Mouse (Mus musculus) heart, adult 2 months (tissue): ENCODE data around the gene Gm49336. TPM values are rescaled to one million over a fixed set of nuclear protein-coding genes. Genes with fewer than 3 reads are reported as not detected.
A peak's percentile ranks its signal among the peaks of the same experiment; 100 is the strongest.

Source experiments
- DNase-seq, 2 experiments: peaks; one replicate each; pipeline ENCODE4 v3.0.0; 2021
- H3K27ac ChIP-seq: fragments of 200-600 bp; 2 replicates; pipeline ENCODE4 v1.8.1; 2022
- H3K27me3 ChIP-seq: fragments of 200-500 bp; 2 replicates; pipeline ENCODE4 v1.6.1; 2012; ENCODE audit warnings: mild to moderate bottlenecking, low read length, inconsistent platforms, mixed read lengths; ENCODE audit not compliant: control insufficient read depth, insufficient read depth
- H3K36me3 ChIP-seq: fragments of 200-500 bp; 2 replicates; pipeline ENCODE4 v1.6.1; 2012; ENCODE audit warnings: low read length, inconsistent platforms; ENCODE audit not compliant: control insufficient read depth, insufficient read depth
- H3K4me1 ChIP-seq: fragments of 200-500 bp; 2 replicates; pipeline ENCODE4 v1.6.1; 2011; ENCODE audit warnings: low read length; ENCODE audit not compliant: control insufficient read depth, insufficient read depth
- H3K4me3 ChIP-seq: fragments of 200-600 bp; 2 replicates; pipeline ENCODE4 v1.8.1; 2022
- H3K79me2 ChIP-seq: fragments of 200-500 bp; replicated peaks from 2 replicates; pipeline ENCODE4 v1.6.1; 2012; ENCODE audit warnings: mild to moderate bottlenecking, inconsistent platforms, low read length, moderate library complexity, mixed read lengths; ENCODE audit not compliant: control insufficient read depth, insufficient read depth
- H3K9ac ChIP-seq: fragments of 200-500 bp; 2 replicates; pipeline ENCODE4 v1.6.1; 2012; ENCODE audit warnings: low read depth, mild to moderate bottlenecking, control low read depth, inconsistent platforms, low read length, mixed read lengths
- CTCF ChIP-seq: fragments of 200-600 bp; IDR thresholded peaks from 2 replicates; pipeline ENCODE4 v1.8.1; 2022; ENCODE audit warnings: antibody characterized with exemption, mild to moderate bottlenecking, moderate library complexity
- EP300 ChIP-seq: fragments of 200-500 bp; IDR thresholded peaks from 2 replicates; pipeline ENCODE4 v1.6.1; 2011; ENCODE audit warnings: low read depth, low read length, control low read depth; ENCODE audit not compliant: insufficient read depth
- POLR2A ChIP-seq: fragments of 200-500 bp; IDR thresholded peaks from 2 replicates; pipeline ENCODE4 v1.6.1; 2011; ENCODE audit warnings: mild to moderate bottlenecking, low read depth, low read length, control low read depth; ENCODE audit not compliant: insufficient read depth
- WGBS: fragments of 180-500 bp; shearing (Covaris S2); methylation state at CpG from one replicate; pipeline ENCODE4 v1.1.7; 2018; 5-methylcytosine and 5-hydroxymethylcytosine counted together
- intact Hi-C: fragments of 180-260 bp; cut with DNase I; formaldehyde crosslinking; loops from one replicate; pipeline ENCODE4 v1.15.1; 2025
- polyA plus RNA-seq: library from polyadenylated mRNA; depleted of rRNA; stranded (reverse); fragments of >200 nt; gene quantifications from 2 replicates; pipeline ENCODE4 v1.2.3, GENCODE M21; 2012
- total RNA-seq, 2 experiments: library from RNA; stranded (reverse); gene quantifications; 2 replicates each; pipeline ENCODE4 v1.2.3; 2021

The Gm49336 gene
- total and polyA plus RNA-seq, 3 experiments: 8.8 to 27.3 (median 27.2) TPM

DNA sequence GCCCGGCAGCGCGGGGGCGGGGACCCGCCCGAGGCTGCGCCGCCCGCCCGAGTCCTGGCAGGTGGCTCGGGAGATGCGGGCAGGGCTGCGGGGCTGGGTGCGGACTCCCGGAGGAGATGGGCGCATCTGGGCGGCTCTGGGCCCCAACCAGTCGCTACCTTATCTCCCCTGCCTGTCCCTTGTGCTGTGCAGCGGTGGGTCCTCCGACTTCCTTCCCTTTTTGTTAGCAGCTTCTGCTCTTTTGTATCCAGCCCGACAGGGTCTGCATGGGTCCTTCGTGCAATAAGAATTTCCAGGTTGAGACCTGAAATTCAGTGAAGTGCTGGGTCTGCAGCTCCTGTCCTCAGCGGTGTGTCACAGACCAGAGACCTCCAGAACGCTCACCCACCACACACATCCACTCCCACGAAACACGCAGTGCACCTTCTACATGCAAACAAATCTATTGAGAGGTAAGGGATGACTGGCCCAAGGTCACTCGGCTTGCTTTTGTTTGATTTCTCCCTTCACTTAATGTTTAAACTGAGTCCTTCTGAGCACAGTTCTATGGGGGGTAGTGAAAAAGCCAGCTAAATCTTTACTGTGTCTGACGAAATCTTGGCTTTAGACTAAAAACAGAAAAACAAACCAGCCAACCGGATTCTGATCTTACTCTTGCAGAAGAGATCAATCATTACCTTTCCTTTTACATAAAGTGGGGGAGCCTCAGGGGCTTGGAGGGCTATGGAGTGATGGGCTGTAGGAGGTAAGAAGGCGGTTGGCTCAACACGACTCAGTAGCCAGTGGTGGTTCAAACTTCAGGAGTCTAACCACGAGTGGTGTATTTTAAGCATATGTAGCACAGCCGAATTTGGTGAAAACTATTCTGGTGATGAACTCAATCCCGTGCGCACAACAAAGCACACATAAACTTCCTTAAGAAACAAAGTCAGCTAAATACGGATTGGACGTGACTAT lies 73.4 kb downstream of the Gm49336 start:
- DNase-seq: no peak
- Histone ChIP-seq H3K79me2 (no peaks in the 10 kb centered on the region), H3K4me1 (no peaks in the 10 kb centered on the region), H3K27me3 (no peaks in the 10 kb centered on the region; the same call in 1 of the 2 replicates), H3K27ac (no peak overlapping the region), H3K9ac (peak overlapping the region; percentile 46), H3K36me3 (no peaks in the 10 kb centered on the region), H3K4me3 (peak overlapping the region; percentile 62)
- no peak for TF ChIP-seq CTCF
- WGBS: 25% methylated on average over 36 of the region's 37 CpGs
- intact Hi-C loops: no loop called here

DNA sequence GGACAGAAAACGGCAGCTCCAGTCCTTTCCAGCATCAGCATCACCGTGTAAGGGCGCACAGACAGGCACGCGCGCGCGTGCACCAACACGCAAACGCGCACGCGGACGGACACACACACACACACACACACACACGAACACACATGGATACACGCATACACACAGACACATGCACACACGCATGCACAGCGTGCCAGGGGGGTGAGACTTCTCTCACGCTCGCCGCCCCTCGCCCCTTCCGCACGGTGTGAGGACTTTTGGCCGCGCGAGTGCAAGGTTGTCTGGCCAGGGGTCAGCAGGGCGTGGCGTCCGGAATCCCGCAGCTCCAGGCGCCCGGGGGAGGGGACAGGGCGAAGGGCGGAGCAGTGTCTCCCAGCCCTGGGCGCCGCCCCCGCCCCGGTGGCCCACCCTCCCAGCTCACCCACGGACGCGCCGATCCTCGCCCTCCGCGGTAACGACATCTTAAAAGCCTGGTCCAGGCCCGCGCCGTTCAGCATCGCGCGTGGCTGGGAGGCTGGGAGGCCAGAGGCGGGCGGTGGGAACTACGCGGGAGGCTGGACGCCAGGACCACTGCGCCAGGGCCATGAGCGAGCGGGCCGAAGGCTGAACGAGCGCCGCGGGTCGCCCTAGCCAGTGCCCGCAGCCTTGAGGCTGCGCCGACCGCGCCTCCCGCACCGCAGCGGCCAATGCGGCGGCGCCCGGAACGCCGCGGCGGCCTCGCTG lies 74.3 kb downstream of the Gm49336 start:
- H3K27ac ChIP-seq: peak overlapping the region; percentile 40; the same call in 1 of the 2 replicates
- H3K9ac ChIP-seq: peak overlapping the region; percentile 46
- TF ChIP-seq EP300 (no peak), POLR2A (no peak), CTCF (no peak)
- H3K79me2 ChIP-seq: no peaks in the 10 kb centered on the region
- peak; percentile 39 to 47 for DNase-seq
- no peaks in the 10 kb centered on the region for H3K4me1 ChIP-seq
- WGBS: under 1% methylated on average over 80 of the region's 84 CpGs
- H3K36me3 ChIP-seq: no peaks in the 10 kb centered on the region
- intact Hi-C loops: no loop called here
- H3K4me3 ChIP-seq: peak overlapping the region; percentile 62
- no peaks in the 10 kb centered on the region; the same call in 1 of the 2 replicates for H3K27me3 ChIP-seq

DNA sequence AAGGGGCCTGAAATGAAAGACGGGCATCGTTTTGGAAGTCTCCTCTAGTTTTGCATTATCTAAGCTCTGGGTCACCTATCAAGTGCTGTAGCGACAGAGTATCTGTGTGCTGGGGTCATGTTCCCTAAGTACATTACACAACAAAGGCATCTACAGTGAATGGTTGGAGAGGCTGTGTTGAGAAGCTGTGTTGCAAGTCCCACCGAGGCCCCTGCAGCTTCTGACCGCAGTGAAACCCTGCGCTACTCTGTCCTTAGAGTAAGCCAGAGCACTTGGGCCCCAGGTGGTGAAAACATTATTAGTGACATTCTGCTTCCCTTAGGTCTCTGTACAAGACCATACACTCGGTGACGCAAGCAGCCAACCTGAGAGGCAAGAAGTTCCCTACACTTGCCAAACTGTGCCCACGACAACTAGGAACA lies 74.8 kb downstream of the Gm49336 start:
- TF ChIP-seq POLR2A: no peak
- no peak for TF ChIP-seq CTCF
- TF ChIP-seq EP300: no peak
- Histone ChIP-seq H3K36me3 (no peaks in the 10 kb centered on the region), H3K79me2 (no peaks in the 10 kb centered on the region), H3K9ac (peak overlapping the region; percentile 46), H3K27me3 (no peaks in the 10 kb centered on the region; the same call in 1 of the 2 replicates), H3K27ac (no peak overlapping the region), H3K4me3 (peak overlapping the region; percentile 62; the same call in 1 of the 2 replicates), H3K4me1 (peaks cover 2% of the 10 kb centered on the region; the same call in 1 of the 2 replicates)
- DNase-seq: no peak
- intact Hi-C loops: no loop called here
- 40% methylated on average over 9 of the region's 9 CpGs for WGBS

DNA sequence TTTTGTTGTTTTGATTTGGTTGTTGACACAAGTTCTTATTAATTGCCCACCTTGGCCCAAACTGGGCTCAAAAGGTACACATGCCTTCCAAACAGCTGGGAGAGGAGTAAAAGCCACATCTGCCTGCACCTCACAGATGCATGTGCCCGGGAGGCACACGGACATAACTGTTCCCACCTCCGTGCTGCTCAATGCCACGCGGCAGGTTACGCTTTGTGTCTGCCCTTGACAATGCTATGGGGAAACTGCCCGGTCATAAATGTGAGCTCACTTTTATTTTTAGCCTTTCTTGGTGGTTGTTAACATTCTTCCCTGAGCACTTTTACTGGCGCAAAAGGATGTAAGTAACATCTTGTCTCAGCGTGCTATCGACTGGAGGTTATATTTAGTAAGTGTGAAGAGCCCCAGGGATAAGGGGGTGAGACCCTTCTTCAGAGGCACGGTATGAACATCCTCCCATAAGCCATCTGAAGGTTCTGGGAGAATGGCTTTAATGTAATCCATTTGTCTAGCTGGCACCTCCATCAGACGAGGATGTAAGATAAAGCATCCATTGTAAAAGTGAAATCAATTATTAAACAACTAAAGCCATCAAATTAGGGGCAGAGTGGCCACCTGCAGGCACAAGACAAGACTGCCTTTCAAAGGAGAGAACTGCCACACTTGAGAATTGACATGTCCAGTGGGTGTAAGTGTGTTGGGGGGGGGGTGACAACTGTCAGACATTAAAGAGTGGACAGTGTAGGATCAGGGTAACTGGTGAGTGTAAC lies 78.8 kb downstream of the Gm49336 start:
- WGBS: 42% methylated on average over 12 of the region's 12 CpGs
- DNase-seq: peak in 1 of 2 experiments; percentile 20
- TF ChIP-seq CTCF: no peak
- 0 out of 2 replicates have a peak, but pooled peaks have one; percentile 15 for TF ChIP-seq EP300
- TF ChIP-seq POLR2A: no peak
- H3K4me1 ChIP-seq: peaks cover 2% of the 10 kb centered on the region; the same call in 1 of the 2 replicates
- no peaks in the 10 kb centered on the region for H3K36me3 ChIP-seq
- no peak overlapping the region for H3K9ac ChIP-seq
- no peak overlapping the region for H3K4me3 ChIP-seq
- no peak overlapping the region for H3K27ac ChIP-seq
- no peaks in the 10 kb centered on the region for H3K79me2 ChIP-seq
- intact Hi-C loops: no loop called here
- H3K27me3 ChIP-seq: no peaks in the 10 kb centered on the region; the same call in 1 of the 2 replicates

DNA sequence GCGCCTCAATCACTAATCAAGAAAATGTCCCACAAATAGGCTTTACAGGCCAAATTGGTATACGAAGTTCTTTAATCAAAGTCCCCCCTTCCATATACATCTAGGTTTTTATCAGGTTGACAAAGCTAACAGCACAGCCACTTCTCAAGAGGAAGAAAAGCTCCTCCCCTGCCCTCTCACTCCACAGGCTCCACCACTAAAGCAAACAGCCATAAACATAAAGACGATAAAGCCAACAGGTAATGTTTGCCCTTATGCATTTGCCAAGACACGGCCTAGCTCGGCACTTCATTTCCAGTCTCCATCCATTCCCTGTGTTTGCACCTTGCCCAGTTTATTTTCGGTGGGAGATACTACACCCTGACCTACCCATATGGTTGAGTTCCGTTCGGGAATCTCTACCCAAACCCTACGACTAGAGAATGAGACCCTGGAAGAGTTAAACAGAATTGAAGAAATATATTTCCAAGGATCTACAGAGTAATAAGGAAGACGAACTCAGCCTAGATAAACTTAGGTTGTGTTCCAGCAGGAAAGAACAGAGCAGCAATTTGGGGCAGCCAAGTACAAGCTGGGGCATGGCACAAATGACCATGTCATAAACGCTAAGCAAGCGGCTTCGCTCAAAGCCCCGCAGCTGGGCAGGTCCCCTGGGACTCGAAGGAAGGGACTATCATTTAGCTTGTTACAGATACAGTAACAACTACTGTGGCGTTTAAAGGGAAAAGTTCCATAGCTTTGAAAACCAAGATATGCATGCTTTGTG lies 80.3 kb downstream of the Gm49336 start:
- Histone ChIP-seq H3K27ac (no peak overlapping the region), H3K4me1 (peaks cover 2% of the 10 kb centered on the region; the same call in 1 of the 2 replicates), H3K4me3 (no peak overlapping the region), H3K79me2 (no peaks in the 10 kb centered on the region), H3K27me3 (no peaks in the 10 kb centered on the region; the same call in 1 of the 2 replicates), H3K9ac (no peak overlapping the region), H3K36me3 (no peaks in the 10 kb centered on the region)
- TF ChIP-seq EP300: no peak
- TF ChIP-seq CTCF: no peak
- TF ChIP-seq POLR2A: no peak
- WGBS: 74% methylated on average over 16 of the region's 16 CpGs
- intact Hi-C loops: no loop called here
- no peak for DNase-seq
